Mouse (Mus musculus) lung, embryonic 16.5 days (tissue): Measurements from ENCODE around the gene Tmem54. TPM values are rescaled to one million over a fixed set of nuclear protein-coding genes. Genes with fewer than 3 reads are reported as not detected.

Experiments used
- ATAC-seq: fragments of 200-750 bp; cut with Nextera tagmentation; 2 replicates; pipeline ENCODE4 v1.8.0; 2017; ENCODE audit warnings: low read depth, mild to moderate bottlenecking, moderate library complexity
- H3K27ac ChIP-seq: fragments of 300-500 bp; sonication (generic); 2 replicates; pipeline ENCODE4 v1.5.1; 2014; ENCODE audit warnings: mild to moderate bottlenecking, control low read depth, low read length
- H3K27me3 ChIP-seq: fragments of 300-500 bp; sonication (generic); 2 replicates; pipeline ENCODE4 v1.6.1; 2014; ENCODE audit warnings: low read depth, low read length, mixed read lengths; ENCODE audit not compliant: control insufficient read depth, insufficient read depth
- H3K36me3 ChIP-seq: fragments of 300-500 bp; sonication (generic); 2 replicates; pipeline ENCODE4 v1.6.1; 2014; ENCODE audit warnings: low read length; ENCODE audit not compliant: control insufficient read depth, insufficient read depth
- H3K4me1 ChIP-seq: fragments of 300-500 bp; sonication (generic); replicated peaks from 2 replicates; pipeline ENCODE4 v1.6.1; 2014; ENCODE audit warnings: low read length, mixed read lengths; ENCODE audit not compliant: control insufficient read depth, insufficient read depth
- H3K4me2 ChIP-seq: fragments of 300-500 bp; sonication (generic); 2 replicates; pipeline ENCODE4 v1.6.1; 2014; ENCODE audit warnings: low read depth, low read length, control low read depth
- H3K4me3 ChIP-seq: fragments of 300-500 bp; sonication (generic); 2 replicates; pipeline ENCODE4 v1.5.1; 2014; ENCODE audit warnings: mild to moderate bottlenecking, low read length, control low read depth
- H3K9ac ChIP-seq: fragments of 300-500 bp; sonication (generic); 2 replicates; pipeline ENCODE4 v1.6.1; 2014; ENCODE audit warnings: low read length, control low read depth
- H3K9me3 ChIP-seq: fragments of 300-500 bp; sonication (generic); 2 replicates; pipeline ENCODE4 v1.6.1; 2016; ENCODE audit warnings: low read length; ENCODE audit not compliant: control insufficient read depth
- WGBS: fragments of 180-500 bp; shearing (Covaris S2); extraction: QIAGEN DNeasy Blood & Tissue Kit; methylation state at CpG from one replicate; pipeline ENCODE4 v1.1.7; 2014; 5-methylcytosine and 5-hydroxymethylcytosine counted together
- polyA plus RNA-seq: library from polyadenylated mRNA; unstranded; fragments of >200 nt; fragmentation: Nextera tagmentation; extraction: Ambion mirVana; gene quantifications from 2 replicates; pipeline ENCODE4 v1.2.1, GENCODE M21; 2015

Tmem54 gene
- polyA plus RNA-seq, 1 experiment from 2014 or later, result 16.3 TPM

GRCm38 (mm10) chr4:129151276-129151811 lies 46.0 kb downstream of the Tmem54 start:
- H3K27me3 ChIP-seq, result no peaks in the 10 kb centered on the region
- no peak overlapping the region for H3K9ac ChIP-seq
- H3K36me3 ChIP-seq, result peaks cover 35% of the 10 kb centered on the region
- H3K4me2 ChIP-seq, result no peak overlapping the region
- no peak for ATAC-seq
- WGBS, result 58% methylated on average over 4 of the region's 4 CpGs
- H3K9me3 ChIP-seq, result no peaks in the 10 kb centered on the region
- H3K4me1 ChIP-seq, result no peaks in the 10 kb centered on the region
- no peak overlapping the region for H3K27ac ChIP-seq
- no peak overlapping the region for H3K4me3 ChIP-seq

- Histone ChIP-seq H3K36me3 (peaks cover 16% of the 10 kb centered on the region), H3K27ac (no peak overlapping the region), H3K4me1 (peaks cover 4% of the 10 kb centered on the region; the same call in 1 of the 2 replicates), H3K27me3 (no peaks in the 10 kb centered on the region), H3K4me3 (no peak overlapping the region), H3K9ac (no peak overlapping the region), H3K4me2 (no peak overlapping the region), H3K9me3 (no peaks in the 10 kb centered on the region)
- 48% methylated on average over 5 of the region's 5 CpGs for WGBS
- no peak for ATAC-seq
These were observed 52.2 kb downstream of the Tmem54 start for GRCm38 (mm10) chr4:129157541-129157940.

- 57% methylated on average over 3 of the region's 3 CpGs for WGBS
These were observed 53.2 kb downstream of the Tmem54 start for GRCm38 (mm10) chr4:129158549-129158948.

GRCm38 (mm10) chr4:129161076-129161475 lies 55.7 kb downstream of the Tmem54 start:
- Histone ChIP-seq H3K36me3 (peaks cover 10% of the 10 kb centered on the region), H3K27ac (no peak overlapping the region), H3K4me2 (no peak overlapping the region), H3K4me1 (peaks cover 4% of the 10 kb centered on the region; the same call in 1 of the 2 replicates), H3K27me3 (no peaks in the 10 kb centered on the region), H3K9me3 (no peaks in the 10 kb centered on the region), H3K4me3 (no peak overlapping the region), H3K9ac (no peak overlapping the region)
- no peak for ATAC-seq
- WGBS, result 93% methylated on average over 1 of the region's 1 CpGs

More at GRCm38 (mm10) chr4:129158549-129158948, 53.2 kb downstream of the Tmem54 start:
- no peaks in the 10 kb centered on the region for H3K27me3 ChIP-seq
- no peak overlapping the region for H3K4me2 ChIP-seq
- H3K9me3 ChIP-seq, result no peaks in the 10 kb centered on the region
- no peak overlapping the region for H3K4me3 ChIP-seq
- peaks cover 10% of the 10 kb centered on the region for H3K36me3 ChIP-seq
- no peak for ATAC-seq
- H3K9ac ChIP-seq, result no peak overlapping the region
- H3K27ac ChIP-seq, result no peak overlapping the region
- H3K4me1 ChIP-seq, result peaks cover 4% of the 10 kb centered on the region; the same call in 1 of the 2 replicates

Other genes with a start within 250 kb of the Tmem54 start
- gene Trim62, start 222.0 kb upstream of the Tmem54 start, polyA plus RNA-seq, result 3.7 and 3.9 TPM in 2 replicates
- gene Azin2, start 143.1 kb upstream of the Tmem54 start, polyA plus RNA-seq, result 18.7 and 23.2 TPM in 2 replicates
- 173 and 175 TPM in 2 replicates for gene Ak2, start 113.6 kb upstream of the Tmem54 start, polyA plus RNA-seq
- 7.1 TPM in 2 replicates for gene Rnf19b, start 47.3 kb upstream of the Tmem54 start, polyA plus RNA-seq
- 2.6 and 2.8 TPM in 2 replicates for gene Hpca, start 16.5 kb downstream of the Tmem54 start, polyA plus RNA-seq
- gene Fndc5, start 31.5 kb downstream of the Tmem54 start, polyA plus RNA-seq, result 2.2 and 2.9 TPM in 2 replicates
- 15.4 and 15.8 TPM in 2 replicates for gene S100pbp, start 84.2 kb downstream of the Tmem54 start, polyA plus RNA-seq
- gene Yars, start 84.2 kb downstream of the Tmem54 start, polyA plus RNA-seq, result 58.5 and 61.2 TPM in 2 replicates
- 3.4 and 3.8 TPM in 2 replicates for gene C77080, start 155.9 kb downstream of the Tmem54 start, polyA plus RNA-seq
- gene Sync, start 182.1 kb downstream of the Tmem54 start, polyA plus RNA-seq, result 0.50 and 0.75 TPM in 2 replicates
- gene Rbbp4, start 229.8 kb downstream of the Tmem54 start, polyA plus RNA-seq, result 356 and 390 TPM in 2 replicates
- gene Zbtb8os, start 230.1 kb downstream of the Tmem54 start, polyA plus RNA-seq, result 45.5 and 47.3 TPM in 2 replicates